Mouse (Mus musculus) midbrain, postnatal 0 days (tissue): ENCODE measurements around the gene Jhy. TPM values are rescaled to one million over a fixed set of nuclear protein-coding genes. Genes with fewer than 3 reads are reported as not detected.

Experiments used
- ATAC-seq: fragments of 200-750 bp; cut with Nextera tagmentation; 2 replicates; pipeline ENCODE4 v1.8.0; 2017; ENCODE audit warnings: moderate number of reproducible peaks, mild to moderate bottlenecking, moderate TSS enrichment, moderate library complexity; ENCODE audit not compliant: low FRiP score
- DNase-seq: peaks from one replicate; pipeline ENCODE4 v3.0.0-alpha.2; 2015; ENCODE audit warnings: low spot score
- H3K27ac ChIP-seq: fragments of 300-500 bp; sonication (generic); 2 replicates; pipeline ENCODE4 v1.5.1; 2014; ENCODE audit warnings: low read depth, mild to moderate bottlenecking, low read length, mixed read lengths
- H3K27me3 ChIP-seq: fragments of 300-500 bp; sonication (generic); 2 replicates; pipeline ENCODE4 v1.6.1; 2014; ENCODE audit warnings: low read length, control low read depth, mixed read lengths; ENCODE audit not compliant: insufficient read depth
- H3K36me3 ChIP-seq: fragments of 300-500 bp; sonication (generic); 2 replicates; pipeline ENCODE4 v1.6.1; 2014; ENCODE audit warnings: low read length, control low read depth, mixed read lengths; ENCODE audit not compliant: insufficient read depth
- H3K4me1 ChIP-seq: fragments of 300-500 bp; sonication (generic); 2 replicates; pipeline ENCODE4 v1.6.1; 2014; ENCODE audit warnings: mild to moderate bottlenecking, control low read depth, antibody characterized with exemption, low read length, mixed read lengths; ENCODE audit not compliant: insufficient read depth
- H3K4me2 ChIP-seq: fragments of 300-500 bp; sonication (generic); 2 replicates; pipeline ENCODE4 v1.6.1; 2014; ENCODE audit warnings: low read depth, mild to moderate bottlenecking, low read length, mixed read lengths; ENCODE audit not compliant: poor library complexity, severe bottlenecking
- H3K4me3 ChIP-seq: fragments of 300-500 bp; sonication (generic); 2 replicates; pipeline ENCODE4 v1.5.1; 2014; ENCODE audit warnings: low read depth, mild to moderate bottlenecking, low read length, moderate library complexity
- H3K9ac ChIP-seq: fragments of 300-500 bp; sonication (generic); replicated peaks from 2 replicates; pipeline ENCODE4 v1.6.1; 2014; ENCODE audit warnings: mild to moderate bottlenecking, low read length, moderate library complexity, mixed read lengths; ENCODE audit not compliant: poor library complexity, severe bottlenecking
- H3K9me3 ChIP-seq: fragments of 300-500 bp; sonication (generic); 2 replicates; pipeline ENCODE4 v1.6.1; 2016; ENCODE audit warnings: low read length, control low read depth
- CTCF ChIP-seq: IDR thresholded peaks from 2 replicates; pipeline ENCODE4 v1.5.1; 2016; ENCODE audit warnings: antibody characterized with exemption, mild to moderate bottlenecking
- WGBS: fragments of 180-500 bp; shearing (Covaris S2); extraction: QIAGEN DNeasy Blood & Tissue Kit; methylation state at CpG from one replicate; pipeline ENCODE4 v1.1.7; 2014; 5-methylcytosine and 5-hydroxymethylcytosine counted together
- polyA plus RNA-seq: library from polyadenylated mRNA; unstranded; fragments of >200 nt; fragmentation: Nextera tagmentation; extraction: Ambion mirVana; gene quantifications from 2 replicates; pipeline ENCODE4 v1.2.1, GENCODE M21; 2015
- total RNA-seq: library from RNA; depleted of rRNA; stranded (reverse); fragments of >200 nt; gene quantifications from 2 replicates; pipeline ENCODE4 v1.2.3, GENCODE M21; 2014; rRNA removed

Jhy gene
- total and polyA plus RNA-seq, 2 experiments from 2014 or later, result 0.99 to 1.5 TPM

DNA sequence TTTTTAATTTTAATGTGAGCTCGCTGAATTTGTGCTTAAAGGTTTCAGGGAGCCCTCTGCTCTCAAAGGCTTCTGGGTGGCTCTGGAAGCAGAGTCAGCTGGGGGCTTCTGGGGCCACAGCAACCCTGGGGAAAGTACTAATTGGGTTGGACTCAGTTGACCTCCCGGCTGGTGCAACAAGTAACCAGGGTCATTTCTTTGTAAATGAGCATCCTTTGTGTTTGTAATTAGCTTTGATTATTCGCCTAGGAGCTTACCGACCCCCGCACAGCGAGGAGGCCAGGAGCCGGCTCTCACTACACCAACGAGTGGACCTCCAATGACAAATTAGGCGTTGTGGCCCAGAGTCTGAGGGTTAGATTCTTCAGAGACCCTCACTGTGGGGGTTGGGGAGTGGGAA lies 104.7 kb downstream of the Jhy start:
- Histone ChIP-seq H3K4me1 (no peaks in the 10 kb centered on the region), H3K36me3 (no peaks in the 10 kb centered on the region), H3K27ac (no peak overlapping the region), H3K9me3 (no peaks in the 10 kb centered on the region), H3K27me3 (no peaks in the 10 kb centered on the region; the same call in 1 of the 2 replicates), H3K4me3 (peak overlapping the region; percentile 34), H3K4me2 (peak overlapping the region; percentile 71), H3K9ac (no peak overlapping the region)
- no peak for TF ChIP-seq CTCF
- ATAC-seq (no peak), DNase-seq (no peak)
- 9% methylated on average over 9 of the region's 9 CpGs for WGBS

DNA sequence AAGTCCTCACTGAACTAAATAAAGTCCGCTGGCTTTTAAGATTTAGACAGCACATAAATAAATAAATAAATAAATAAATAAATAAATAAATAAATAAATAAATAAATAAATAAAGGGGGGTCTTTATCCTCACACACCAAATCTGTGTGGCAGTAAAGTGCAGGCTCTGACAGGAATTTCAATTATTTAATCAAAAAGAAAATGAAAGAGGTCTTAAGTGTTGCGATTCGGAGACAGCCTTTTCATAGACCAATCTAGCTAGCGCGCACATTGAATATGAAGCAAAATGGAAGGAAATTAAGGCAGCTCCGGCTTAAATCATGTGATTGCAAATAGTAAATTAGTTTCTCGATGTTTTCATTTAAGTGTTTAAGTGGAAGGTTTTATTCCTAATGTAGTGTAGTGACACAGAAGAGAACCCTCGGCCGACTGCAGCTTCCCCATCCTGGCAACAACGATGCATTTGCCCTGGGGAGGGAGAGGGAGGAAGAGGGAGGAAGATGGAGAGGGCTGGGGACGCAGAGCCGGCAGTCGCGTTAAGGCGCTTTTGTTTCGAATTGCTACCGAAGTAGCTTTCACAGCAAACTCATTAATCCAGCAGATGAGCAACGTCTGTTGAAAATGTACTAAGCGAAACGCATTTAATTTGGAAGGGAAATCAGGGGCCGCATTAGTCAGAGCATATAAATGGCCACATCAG lies 105.3 kb downstream of the Jhy start:
- H3K9ac ChIP-seq, result peak overlapping the region; percentile 36; the same call in 1 of the 2 replicates
- H3K27me3 ChIP-seq, result no peaks in the 10 kb centered on the region; the same call in 1 of the 2 replicates
- no peaks in the 10 kb centered on the region for H3K9me3 ChIP-seq
- peak; percentile 45 for DNase-seq
- H3K4me3 ChIP-seq, result peak overlapping the region; percentile 34
- ATAC-seq, result no peak
- TF ChIP-seq CTCF, result no peak
- H3K36me3 ChIP-seq, result no peaks in the 10 kb centered on the region
- no peaks in the 10 kb centered on the region for H3K4me1 ChIP-seq
- no peak overlapping the region for H3K27ac ChIP-seq
- WGBS, result 4% methylated on average over 21 of the region's 21 CpGs
- H3K4me2 ChIP-seq, result peak overlapping the region; percentile 71

DNA sequence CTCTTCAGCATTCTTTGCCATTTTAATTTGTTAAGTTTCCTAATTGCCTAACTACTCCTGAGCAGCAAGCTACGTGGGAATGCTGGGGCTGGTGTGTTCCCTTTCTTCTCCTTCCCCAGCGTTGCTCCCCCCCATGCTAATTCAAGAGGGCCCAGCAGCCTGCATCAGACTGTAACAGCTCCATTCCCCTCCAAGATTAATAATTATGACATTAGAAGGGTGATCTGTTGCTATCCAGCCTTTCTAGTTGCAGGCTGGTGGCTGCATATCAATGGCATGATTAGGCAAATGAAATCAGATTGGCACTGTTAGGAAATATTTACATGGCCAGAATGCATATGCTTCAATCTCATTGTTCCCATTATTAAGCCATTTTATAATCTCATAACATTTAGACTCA lies 112.4 kb downstream of the Jhy start:
- no peak overlapping the region for H3K4me3 ChIP-seq
- ATAC-seq (no peak), DNase-seq (no peak)
- H3K27me3 ChIP-seq, result no peaks in the 10 kb centered on the region
- no peaks in the 10 kb centered on the region for H3K36me3 ChIP-seq
- H3K27ac ChIP-seq, result no peak overlapping the region
- no peak for TF ChIP-seq CTCF
- no peaks in the 10 kb centered on the region for H3K9me3 ChIP-seq
- no peak overlapping the region for H3K9ac ChIP-seq
- H3K4me1 ChIP-seq, result no peaks in the 10 kb centered on the region
- 45% methylated on average over 2 of the region's 2 CpGs for WGBS
- H3K4me2 ChIP-seq, result no peak overlapping the region

Other genes starting within 250 kb of the Jhy start
- 3,665 and 4,346 TPM in 2 replicates for gene Hspa8, start 163.1 kb downstream of the Jhy start, total RNA-seq
- gene Hspa8, start 163.1 kb downstream of the Jhy start, polyA plus RNA-seq, result 2,467 and 2,499 TPM in 2 replicates
- 0.24 TPM in 1 of 2 replicates, not detected in the other for gene Bsx, start 90.0 kb downstream of the Jhy start, total RNA-seq
- gene Bsx, start 90.0 kb downstream of the Jhy start, polyA plus RNA-seq, result 1.5 and 2.8 TPM in 2 replicates
- 0.05 TPM in 1 of 2 replicates, not detected in the other for gene Crtam, start 40.5 kb upstream of the Jhy start, total RNA-seq
- 0.28 and 0.37 TPM in 2 replicates for gene Crtam, start 40.5 kb upstream of the Jhy start, polyA plus RNA-seq
- 30.2 and 32.3 TPM in 2 replicates for gene Ubash3b, start 197.6 kb upstream of the Jhy start, total RNA-seq
- 23.1 and 23.6 TPM in 2 replicates for gene Ubash3b, start 197.6 kb upstream of the Jhy start, polyA plus RNA-seq